Mouse (Mus musculus) retina, embryonic 14.5 days (tissue): Measurements from ENCODE around the gene Hs3st4.
A peak's percentile ranks its signal among the peaks of the same experiment; 100 is the strongest.

Experiments used
- DNase-seq: peaks from one replicate; pipeline ENCODE4 v3.0.0-alpha.2; 2015; ENCODE audit warnings: low spot score

The Hs3st4 gene

GRCm38 (mm10) chr7:124341510-124341909 lies 358.8 kb downstream of the Hs3st4 start:
- no peak for DNase-seq

GRCm38 (mm10) chr7:124347218-124348017 lies 364.7 kb downstream of the Hs3st4 start:
- peak; percentile 23 for DNase-seq

- no peak for DNase-seq
These were observed 371.4 kb downstream of the Hs3st4 start for GRCm38 (mm10) chr7:124354035-124354434.

GRCm38 (mm10) chr7:124358068-124358467 lies 375.4 kb downstream of the Hs3st4 start:
- no peak for DNase-seq

- no peak for DNase-seq
These were observed 377.2 kb downstream of the Hs3st4 start for GRCm38 (mm10) chr7:124359836-124360235.

GRCm38 (mm10) chr7:124372297-124372696 lies 389.6 kb downstream of the Hs3st4 start:
- DNase-seq = no peak

GRCm38 (mm10) chr7:124372697-124373096 lies 390.0 kb downstream of the Hs3st4 start:
- DNase-seq = no peak

GRCm38 (mm10) chr7:124383489-124383888 lies 400.8 kb downstream of the Hs3st4 start:
- peak; percentile 76 for DNase-seq

GRCm38 (mm10) chr7:124399184-124399583 lies 416.5 kb downstream of the Hs3st4 start:
- DNase-seq = no peak

GRCm38 (mm10) chr7:124426951-124427350 lies 444.3 kb downstream of the Hs3st4 start:
- peak; percentile 4 for DNase-seq
